Mouse (Mus musculus): ENCODE measurements around the gene Lcn12.

- TF ChIP-seq CTCF (IDR thresholded peaks at IDR 0.05; ENCODE audit: low read depth): peak; percentile 61
- no peak for TF ChIP-seq EP300 (optimal IDR thresholded peaks at IDR 0.05)
Observed at GRCm38 (mm10) chr2:25458911-25459310, 34.8 kb downstream of the Lcn12 start.

All from stomach, postnatal 0 days (tissue).